Mouse (Mus musculus) regulatory T cell (primary cell): Measurements from ENCODE around the gene Il10rb.

ENCODE experiments used
- in situ Hi-C: fragments of 300-600 bp; cut with MboI, MseI; formaldehyde crosslinking; loops from one replicate; pipeline ENCODE4 v1.15.1; 2025; ENCODE audit warnings: high pct_unique_total_duplicates

Gene Il10rb

GRCm38 (mm10) chr16:91405640-91406584, at the start of gene Il10rb:
Gene Il10rb (plus strand): TSS chr16:91406164.
- in situ Hi-C loops: loop anchor here (5.0 kb wide), 2 partner anchors 36 to 44 kb away; no protein-coding TSS in a partner anchor

GRCm38 (mm10) chr16:91356760-91357525, 49.0 kb upstream of the Il10rb start:
- in situ Hi-C loops: loop anchor here (25.0 kb wide), 2 partner anchors 130 to 230 kb away; partner anchors contain the start of genes Ifnar1 and Tmem50b

GRCm38 (mm10) chr16:91357526-91357900, 48.5 kb upstream of the Il10rb start:
- in situ Hi-C loops: loop anchor here (25.0 kb wide), 2 partner anchors 130 to 230 kb away; partner anchors contain the start of genes Ifnar1 and Tmem50b

- in situ Hi-C loops: loop anchor here (25.0 kb wide), 2 partner anchors 129 to 229 kb away; partner anchors contain the start of genes Ifnar1 and Tmem50b
Measured at GRCm38 (mm10) chr16:91358555-91358954, 47.4 kb upstream of the Il10rb start.

- in situ Hi-C loops: loop anchor here (25.0 kb wide), 2 partner anchors 128 to 228 kb away; partner anchors contain the start of genes Ifnar1 and Tmem50b
Measured at GRCm38 (mm10) chr16:91359531-91359930, 46.4 kb upstream of the Il10rb start.

GRCm38 (mm10) chr16:91360162-91360561, 45.8 kb upstream of the Il10rb start:
- in situ Hi-C loops: loop anchor here (5.0 to 25.0 kb wide), 3 partner anchors 47 to 227 kb away; partner anchors contain the start of genes Ifnar1, Il10rb and Tmem50b

- in situ Hi-C loops: loop anchor here (5.0 to 25.0 kb wide), 3 partner anchors 45 to 225 kb away; partner anchors contain the start of genes Ifnar1, Il10rb and Tmem50b
Measured at GRCm38 (mm10) chr16:91362006-91362405, 44.0 kb upstream of the Il10rb start.

GRCm38 (mm10) chr16:91362616-91363272, 43.2 kb upstream of the Il10rb start:
- in situ Hi-C loops: loop anchor here (5.0 to 25.0 kb wide), 3 partner anchors 45 to 225 kb away; partner anchors contain the start of genes Ifnar1, Il10rb and Tmem50b

- in situ Hi-C loops: loop anchor here (5.0 to 25.0 kb wide), 3 partner anchors 44 to 224 kb away; partner anchors contain the start of genes Ifnar1, Il10rb and Tmem50b
Measured at GRCm38 (mm10) chr16:91363483-91363882, 42.5 kb upstream of the Il10rb start.

- in situ Hi-C loops: loop anchor here (25.0 kb wide), 2 partner anchors 121 to 221 kb away; partner anchors contain the start of genes Ifnar1 and Tmem50b
Measured at GRCm38 (mm10) chr16:91366567-91366966, 39.4 kb upstream of the Il10rb start.

- in situ Hi-C loops: loop anchor here (25.0 kb wide), 2 partner anchors 120 to 220 kb away; partner anchors contain the start of genes Ifnar1 and Tmem50b
Measured at GRCm38 (mm10) chr16:91367066-91367465, 38.9 kb upstream of the Il10rb start.

- in situ Hi-C loops: loop anchor here (10.0 to 25.0 kb wide), 3 partner anchors 114 to 792 kb away; partner anchors contain the start of genes Ifnar1 and Tmem50b
Measured at GRCm38 (mm10) chr16:91372577-91373472, 33.1 kb upstream of the Il10rb start, which contains the start of gene Ifnar2. Gene Ifnar2 (plus strand): TSS chr16:91372783.

- in situ Hi-C loops: loop anchor here (10.0 to 25.0 kb wide), 3 partner anchors 114 to 791 kb away; partner anchors contain the start of genes Ifnar1 and Tmem50b
Measured at GRCm38 (mm10) chr16:91373473-91374252, 32.3 kb upstream of the Il10rb start.

GRCm38 (mm10) chr16:91374253-91374634, 31.7 kb upstream of the Il10rb start:
- in situ Hi-C loops: loop anchor here (10.0 to 25.0 kb wide), 3 partner anchors 113 to 791 kb away; partner anchors contain the start of genes Ifnar1 and Tmem50b

GRCm38 (mm10) chr16:91376701-91377100, 29.3 kb upstream of the Il10rb start:
- in situ Hi-C loops: loop anchor here (10.0 kb wide), 1 partner anchor 788 kb away; no protein-coding TSS in a partner anchor

GRCm38 (mm10) chr16:91378431-91378986, 27.5 kb upstream of the Il10rb start:
- in situ Hi-C loops: loop anchor here (10.0 kb wide), 1 partner anchor 786 kb away; no protein-coding TSS in a partner anchor

- in situ Hi-C loops: loop anchor here (10.0 kb wide), 1 partner anchor 786 kb away; no protein-coding TSS in a partner anchor
Measured at GRCm38 (mm10) chr16:91378991-91379390, 27.0 kb upstream of the Il10rb start.

- in situ Hi-C loops: loop anchor here (10.0 kb wide), 1 partner anchor 785 kb away; no protein-coding TSS in a partner anchor
Measured at GRCm38 (mm10) chr16:91379412-91379811, 26.6 kb upstream of the Il10rb start.
